Mouse (Mus musculus) heart, adult 2 months (tissue): ENCODE data around the gene Fam149a.

ENCODE experiments used
- CTCF ChIP-seq: fragments of 200-600 bp; IDR thresholded peaks from 2 replicates; pipeline ENCODE4 v1.8.1; 2022; ENCODE audit warnings: antibody characterized with exemption, mild to moderate bottlenecking, moderate library complexity
- EP300 ChIP-seq: fragments of 200-500 bp; IDR thresholded peaks from 2 replicates; pipeline ENCODE4 v1.6.1; 2011; ENCODE audit warnings: low read depth, low read length, control low read depth; ENCODE audit not compliant: insufficient read depth
- POLR2A ChIP-seq: fragments of 200-500 bp; IDR thresholded peaks from 2 replicates; pipeline ENCODE4 v1.6.1; 2011; ENCODE audit warnings: mild to moderate bottlenecking, low read depth, low read length, control low read depth; ENCODE audit not compliant: insufficient read depth

DNA sequence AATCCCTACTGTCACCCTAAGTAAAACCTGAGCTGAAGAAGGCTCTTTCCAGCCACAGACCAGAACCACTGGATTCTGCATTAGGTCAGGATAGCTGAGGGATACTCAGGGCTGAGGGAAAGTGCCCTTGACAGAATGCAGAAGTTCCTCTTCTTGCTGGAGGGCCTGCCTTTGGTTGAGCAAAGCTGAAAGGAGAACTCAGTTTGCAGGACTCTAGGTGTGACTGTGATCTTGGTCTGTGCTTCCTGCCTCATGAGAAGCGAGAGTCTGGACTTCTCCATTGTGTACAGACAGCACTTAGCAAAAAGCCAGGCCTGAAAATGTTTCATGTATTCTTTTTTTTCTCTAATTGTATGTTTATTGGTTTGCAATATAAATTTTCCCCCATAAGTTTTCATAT, 14.9 kb downstream of the Fam149a start:
- TF ChIP-seq POLR2A (no peak), EP300 (no peak), CTCF (no peak)
